Mouse (Mus musculus): ENCODE results near the gene Il23r.

Gene Il23r

DNA sequence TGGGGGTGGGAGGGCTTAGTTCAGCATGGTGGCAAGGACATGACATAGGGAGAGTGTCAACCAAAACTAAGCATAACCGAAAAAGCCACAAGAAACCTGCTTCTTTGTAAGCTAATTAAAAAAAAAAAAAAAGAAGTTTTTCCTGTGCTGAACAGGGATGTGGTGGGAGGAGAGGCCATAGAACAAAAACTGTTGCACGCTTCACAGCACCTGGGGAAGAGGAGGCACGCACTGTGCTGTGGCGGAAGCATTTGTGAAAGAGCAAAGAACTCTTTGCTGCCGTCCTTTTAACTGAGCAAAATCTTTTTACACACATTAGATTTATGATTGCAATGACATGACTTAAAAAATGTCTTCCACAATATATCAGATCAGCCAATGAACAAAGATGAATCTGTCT lies 69.9 kb downstream of the Il23r start:
- DNase-seq: no peak

GRCm38 (mm10) chr6:67416557-67416956 lies 75.1 kb downstream of the Il23r start:
- DNase-seq: no peak

GRCm38 (mm10) chr6:67415276-67415675 lies 76.4 kb downstream of the Il23r start:
- no peak for DNase-seq

- no peak for DNase-seq
These were observed 78.3 kb downstream of the Il23r start for GRCm38 (mm10) chr6:67413378-67413777.

- DNase-seq: no peak
These were observed 86.4 kb downstream of the Il23r start for GRCm38 (mm10) chr6:67405281-67405682.

DNA sequence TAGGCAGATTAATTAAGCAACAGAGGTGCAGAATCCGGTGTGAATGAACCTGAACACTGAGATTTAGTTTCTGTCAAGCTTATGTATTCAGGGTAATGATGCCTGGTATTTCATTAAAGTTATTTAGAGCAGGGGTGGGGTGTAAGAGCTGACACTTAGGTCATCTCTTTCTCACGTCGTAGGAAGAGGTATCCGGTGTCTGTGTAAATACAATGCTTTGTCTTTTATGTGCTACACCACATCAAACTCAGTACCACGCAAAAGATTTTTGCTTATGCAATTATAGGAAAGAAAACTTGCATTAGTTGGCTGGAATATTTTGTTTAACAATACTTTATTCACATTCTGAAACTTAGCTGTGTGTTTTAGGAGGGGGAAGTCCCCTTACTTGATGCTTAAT lies 92.1 kb downstream of the Il23r start:
- no peak for DNase-seq

GRCm38 (mm10) chr6:67375982-67376391 lies 115.7 kb downstream of the Il23r start, which contains the start of gene Il12rb2:
Il12rb2 (minus strand) TSS chr6:67376188.
- peak; percentile 91 for DNase-seq
